Mouse (Mus musculus) spleen, adult 18-20 months (tissue): ENCODE data around the gene Ifnl3.

Source experiments
- DNase-seq, 2 experiments: peaks; one replicate each; pipeline ENCODE4 v3.0.0; 2022; ENCODE audit warnings: mixed read lengths in 2 of 2

The Ifnl3 gene

DNA sequence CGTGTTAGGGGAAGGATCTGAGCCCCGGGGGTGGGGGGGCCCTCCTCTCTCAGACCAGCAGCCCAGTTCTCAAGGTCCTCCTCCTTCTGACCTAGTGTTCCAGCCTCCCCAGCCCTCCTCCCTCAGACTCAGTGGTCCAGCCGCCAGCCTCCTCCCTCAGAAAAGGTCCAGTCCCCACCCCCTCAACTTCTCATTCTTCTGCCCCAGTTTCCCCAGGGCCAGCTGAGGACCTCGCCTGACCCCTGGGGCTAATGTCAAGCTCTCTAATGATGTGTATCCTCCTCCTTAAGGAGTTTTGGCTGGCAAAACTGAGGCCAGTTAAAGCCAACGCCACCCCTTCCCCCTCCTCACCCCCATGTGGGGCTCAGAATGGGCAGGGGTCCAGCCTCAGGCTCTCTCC is 24.5 kb downstream of the Ifnl3 start, which contains the start of gene Nccrp1:
Nccrp1 (minus strand) TSS at position 101 of the 400 bp plus-strand sequence.
- DNase-seq: no peak

- no peak for DNase-seq
Measured at GRCm38 (mm10) chr7:28547628-28548027, 25.0 kb downstream of the Ifnl3 start.

DNA sequence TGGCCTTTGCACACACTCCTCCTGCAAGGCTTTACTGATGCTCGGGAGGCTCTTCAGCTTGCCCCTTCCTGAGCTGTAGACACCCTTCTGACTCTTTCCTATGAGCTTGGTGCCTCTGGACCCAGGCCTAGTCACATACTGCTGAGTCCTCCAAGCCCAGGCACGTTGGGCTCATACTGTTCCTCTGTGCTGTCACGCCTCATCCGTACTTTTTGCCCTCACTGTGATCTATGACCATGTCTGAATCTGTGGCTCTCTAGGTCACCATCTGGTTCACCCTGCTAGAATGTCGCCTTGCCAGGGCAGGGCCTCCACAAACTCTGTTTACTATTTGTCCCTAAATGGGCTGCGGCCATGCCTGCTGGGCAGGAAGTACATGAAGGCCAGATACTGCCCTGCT is 30.4 kb downstream of the Ifnl3 start:
- DNase-seq: no peak

DNA sequence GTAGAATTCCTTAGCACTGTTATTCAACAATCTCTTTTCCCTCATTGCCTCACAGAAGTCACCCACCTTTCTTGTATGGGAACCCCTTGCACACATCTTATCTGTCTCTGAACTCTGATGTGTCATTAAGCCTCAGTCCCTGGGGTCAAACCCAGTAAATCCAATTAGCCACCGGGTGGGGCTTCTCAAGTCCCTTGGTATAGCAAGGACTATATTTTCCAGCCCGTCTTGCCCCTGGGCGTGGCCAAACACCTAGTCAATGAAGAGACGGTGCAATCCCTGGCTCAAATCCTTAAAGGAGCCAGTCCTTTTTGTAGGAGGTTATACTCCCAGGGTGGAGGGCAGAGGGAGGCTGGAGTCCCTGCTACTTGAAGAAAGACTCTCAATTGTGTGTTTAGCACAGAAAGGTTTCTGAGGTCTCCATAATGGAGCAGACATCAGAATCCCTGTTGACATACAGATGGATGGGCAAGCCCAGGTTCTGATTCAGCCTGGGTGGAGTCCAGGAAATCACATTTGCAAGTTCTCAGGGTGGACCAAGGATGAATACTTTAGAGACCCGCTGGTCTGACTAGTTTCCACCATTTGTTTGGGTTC is 33.4 kb downstream of the Ifnl3 start:
- DNase-seq: no peak

- no peak for DNase-seq
Measured at GRCm38 (mm10) chr7:28557069-28557468, 34.4 kb downstream of the Ifnl3 start.

- DNase-seq: no peak
Measured at GRCm38 (mm10) chr7:28557708-28558107, 35.1 kb downstream of the Ifnl3 start.

DNA sequence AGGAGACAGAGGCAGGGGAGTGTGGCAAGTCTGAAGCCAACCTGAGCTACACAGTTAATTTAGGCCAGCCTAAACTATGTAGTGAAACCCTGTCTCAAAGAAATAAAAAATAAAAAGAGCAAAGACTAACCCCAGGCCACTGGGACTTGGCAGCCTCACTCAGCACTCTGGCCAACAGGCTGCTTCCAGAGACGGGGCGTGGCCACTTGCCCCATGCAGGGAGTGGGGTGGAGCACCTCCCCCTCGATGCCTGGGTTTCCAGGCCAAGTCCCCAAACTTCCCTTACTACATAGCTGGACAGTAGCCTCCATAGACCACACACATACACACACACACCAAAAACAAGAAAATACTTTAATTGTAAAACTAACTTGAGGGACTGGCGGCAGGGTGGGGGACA is 35.9 kb downstream of the Ifnl3 start:
- no peak for DNase-seq

- DNase-seq: no peak
Measured at GRCm38 (mm10) chr7:28560856-28561255, 38.2 kb downstream of the Ifnl3 start.

- no peak for DNase-seq
Measured at GRCm38 (mm10) chr7:28561967-28562366, 39.3 kb downstream of the Ifnl3 start.

GRCm38 (mm10) chr7:28562371-28562770 is 39.7 kb downstream of the Ifnl3 start:
- DNase-seq: no peak

- no peak for DNase-seq
Measured at GRCm38 (mm10) chr7:28562951-28563350, 40.3 kb downstream of the Ifnl3 start.

DNA sequence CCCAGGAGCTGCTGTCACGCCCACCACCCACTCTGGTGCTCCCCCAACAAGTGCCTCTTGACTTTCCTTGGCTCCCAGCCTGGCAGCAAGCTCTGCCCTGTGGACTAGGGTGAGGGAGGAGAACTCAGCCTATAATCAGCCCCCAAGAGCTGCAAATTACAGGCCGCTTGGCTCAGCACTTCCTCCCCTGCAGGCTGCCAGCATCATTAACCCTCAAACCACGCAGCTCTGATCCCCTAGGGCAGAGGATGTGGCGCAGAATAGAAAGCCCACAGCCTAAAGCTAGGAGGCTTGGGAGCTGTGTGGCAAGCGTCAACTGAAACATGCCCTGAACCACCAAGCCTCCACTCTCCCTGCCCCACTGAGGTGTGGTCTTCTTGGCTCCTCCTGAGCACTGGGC is 42.8 kb downstream of the Ifnl3 start:
- no peak for DNase-seq

- no peak for DNase-seq
Measured at GRCm38 (mm10) chr7:28567539-28567938, 44.9 kb downstream of the Ifnl3 start.

DNA sequence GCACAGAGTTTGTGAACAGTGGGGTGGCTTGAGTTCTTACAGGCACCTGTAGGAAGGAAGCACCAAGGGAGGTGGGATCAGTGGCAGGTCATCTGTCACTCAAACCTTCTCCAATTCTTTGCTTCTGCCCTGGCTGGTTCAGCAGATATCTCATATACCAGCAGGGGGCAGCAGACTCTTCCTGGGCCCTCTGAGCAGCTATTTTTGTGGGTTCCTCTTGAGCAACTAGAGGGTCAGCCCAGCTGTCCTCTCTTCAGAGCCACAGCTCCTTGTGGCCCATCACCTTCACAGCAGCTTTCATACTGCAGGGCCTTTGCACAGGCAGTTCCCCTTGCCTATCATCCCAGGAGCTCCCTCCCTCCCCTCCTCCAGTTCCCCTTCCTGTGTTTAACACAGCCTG is 45.6 kb downstream of the Ifnl3 start:
- peak in 1 of 2 experiments; percentile 61 for DNase-seq

DNA sequence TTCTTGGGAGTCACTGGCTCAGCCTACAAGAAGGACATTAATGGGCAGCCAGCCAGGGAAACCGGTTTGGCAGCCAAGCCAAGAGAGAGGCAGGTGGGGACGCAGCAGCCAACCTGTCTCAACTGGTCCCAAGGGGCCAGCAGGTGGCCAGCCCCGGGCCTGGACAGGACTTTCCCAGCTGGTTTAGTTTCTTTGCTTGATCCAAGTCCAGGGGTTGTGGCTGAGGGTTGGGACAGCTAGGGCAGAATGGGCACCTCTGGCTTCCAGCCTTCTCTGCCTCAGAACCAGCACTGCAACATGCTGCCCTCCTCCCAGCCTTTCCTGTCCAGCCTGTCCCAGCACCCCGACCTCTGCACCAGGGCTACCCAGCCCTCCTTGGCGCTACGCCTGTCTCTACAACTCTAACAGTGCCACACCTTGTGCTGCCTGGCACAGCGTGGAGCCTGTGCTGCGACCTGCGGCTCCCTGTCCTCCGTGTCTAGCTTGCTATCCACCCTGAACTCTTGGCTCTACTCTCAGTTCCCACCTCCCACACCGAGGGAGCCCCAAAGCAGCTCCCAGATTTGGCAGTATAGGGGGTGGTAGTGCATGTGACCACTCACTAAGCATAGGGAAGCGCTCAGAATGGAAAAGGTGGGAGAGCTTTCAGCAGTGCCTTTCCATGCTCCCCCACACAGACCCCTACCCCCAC is 47.8 kb downstream of the Ifnl3 start:
- DNase-seq: no peak

GRCm38 (mm10) chr7:28570982-28571682 is 48.5 kb downstream of the Ifnl3 start:
- no peak for DNase-seq

DNA sequence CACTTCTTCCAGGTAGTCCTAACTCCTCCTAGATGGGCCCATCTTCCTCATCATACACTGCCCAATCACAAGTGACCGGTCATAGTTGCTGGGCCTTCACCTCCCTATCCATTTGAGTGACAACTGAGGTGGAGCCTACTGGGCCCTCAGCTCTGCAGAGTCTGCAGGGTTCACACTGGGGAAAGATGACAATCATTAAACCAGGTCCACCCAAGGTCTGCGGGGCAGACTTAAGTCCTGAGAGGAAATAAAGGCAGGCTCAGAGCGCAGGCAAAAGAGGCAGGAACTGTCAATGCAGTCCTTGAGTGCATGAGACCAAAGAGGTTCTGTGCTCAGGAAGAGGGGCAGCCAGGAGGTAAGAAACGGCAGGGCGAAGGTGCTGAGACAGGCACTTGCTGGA is 50.1 kb downstream of the Ifnl3 start:
- DNase-seq: no peak

GRCm38 (mm10) chr7:28573236-28573635 is 50.6 kb downstream of the Ifnl3 start:
- no peak for DNase-seq
